In genomic region chr11:96261323-96261890, GRCm38 (mm10) we compare ENCODE assay signal across 7 mouse cellular contexts. TPM values are rescaled to one million over a fixed set of nuclear protein-coding genes. Genes with fewer than 3 reads are reported as not detected.
A peak's percentile ranks its signal among the peaks of the same experiment; 100 is the strongest.
DNase-seq lines count a peak whose midpoint lies in the region; ATAC-seq lines count a peak whose summit lies in the region.

No protein-coding gene starts in this region.

- peak overlapping the region; percentile 25; the same call in 1 of the 2 replicates for H3K4me2 ChIP-seq in neural tube, embryonic 11.5 days (ENCODE audit: low read depth)

- peak; percentile 47 to 61 for DNase-seq in layer of hippocampus, postnatal 10 days (ENCODE audit: low spot score in 2 of 2)
- no peak for DNase-seq in layer of hippocampus, adult 18-20 months (ENCODE audit: low spot score in 2 of 2)
- peak; percentile 81 for DNase-seq in R1 (ENCODE audit: low read depth, low spot score)
- DNase-seq in embryo, embryonic 9.5 days (ENCODE audit: extremely low spot score), result peak; percentile 88
- peak; percentile 96 for DNase-seq in kidney, postnatal 4 days
- DNase-seq in neural tube, embryonic 11.5 days (ENCODE audit: low spot score), result peak; percentile 90
- DNase-seq in layer of hippocampus, postnatal 14 days (ENCODE audit: low spot score in 2 of 2), result no peak

- H3K27ac ChIP-seq in neural tube, embryonic 11.5 days (ENCODE audit: low read depth, low read length), result no peak overlapping the region

- H3K9me3 ChIP-seq in neural tube, embryonic 11.5 days (ENCODE audit: control insufficient read depth, low read length), result no peaks in the 10 kb centered on the region

- WGBS in neural tube, embryonic 11.5 days, result 2% methylated on average over 24 of the region's 24 CpGs

- ATAC-seq in neural tube, embryonic 11.5 days (ENCODE audit: insufficient read depth, low FRiP score, low TSS enrichment), result no peak

- no peak overlapping the region for H3K4me3 ChIP-seq in neural tube, embryonic 11.5 days (ENCODE audit: low read depth, low read length)

- peaks cover 36% of the 10 kb centered on the region for H3K27me3 ChIP-seq in neural tube, embryonic 11.5 days (ENCODE audit: control insufficient read depth, insufficient read depth, low read length)

- no peaks in the 10 kb centered on the region for H3K36me3 ChIP-seq in neural tube, embryonic 11.5 days (ENCODE audit: control insufficient read depth, insufficient read depth, low read length)

- H3K4me1 ChIP-seq in neural tube, embryonic 11.5 days (ENCODE audit: control insufficient read depth, insufficient read depth, low read length), result peaks cover 47% of the 10 kb centered on the region

- no peak overlapping the region for H3K9ac ChIP-seq in neural tube, embryonic 11.5 days (ENCODE audit: low read length)

RNA-seq across cellular contexts. Expression of gene Hoxb9, which starts 9.8 kb away (rescaled TPM):
- total RNA-seq in layer of hippocampus, postnatal 10 days (2021), result not detected
- not detected for total RNA-seq in layer of hippocampus, adult 18-20 months (2021)
- polyA plus RNA-seq in neural tube, embryonic 11.5 days (2014; fragmentation: Nextera tagmentation; extraction: Ambion mirVana), result 60.7 and 67.9 TPM in 2 replicates
- not detected for total RNA-seq in layer of hippocampus, postnatal 14 days (2021)

RNA-seq across cellular contexts. Expression of gene Hoxb8, which starts 20.3 kb away (rescaled TPM):
- total RNA-seq in layer of hippocampus, postnatal 10 days (2021), result not detected
- total RNA-seq in layer of hippocampus, adult 18-20 months (2021), result not detected
- 27.9 and 28.2 TPM in 2 replicates for polyA plus RNA-seq in neural tube, embryonic 11.5 days (2014; fragmentation: Nextera tagmentation; extraction: Ambion mirVana)
- total RNA-seq in layer of hippocampus, postnatal 14 days (2021), result not detected

RNA-seq across cellular contexts. Expression of gene Hoxb7, which starts 25.0 kb away (rescaled TPM):
- not detected for total RNA-seq in layer of hippocampus, postnatal 10 days (2021)
- total RNA-seq in layer of hippocampus, adult 18-20 months (2021), result not detected
- polyA plus RNA-seq in neural tube, embryonic 11.5 days (2014; fragmentation: Nextera tagmentation; extraction: Ambion mirVana), result 65.5 and 65.9 TPM in 2 replicates
- total RNA-seq in layer of hippocampus, postnatal 14 days (2021), result not detected

RNA-seq across cellular contexts. Expression of gene Hoxb6, which starts 30.9 kb away (rescaled TPM):
- not detected for total RNA-seq in layer of hippocampus, postnatal 10 days (2021)
- not detected for total RNA-seq in layer of hippocampus, adult 18-20 months (2021)
- polyA plus RNA-seq in neural tube, embryonic 11.5 days (2014; fragmentation: Nextera tagmentation; extraction: Ambion mirVana), result 81.4 and 87.2 TPM in 2 replicates
- not detected for total RNA-seq in layer of hippocampus, postnatal 14 days (2021)

RNA-seq across cellular contexts. Expression of gene Hoxb5, which starts 41.7 kb away (rescaled TPM):
- total RNA-seq in layer of hippocampus, postnatal 10 days (2021), result not detected
- not detected for total RNA-seq in layer of hippocampus, adult 18-20 months (2021)
- polyA plus RNA-seq in neural tube, embryonic 11.5 days (2014; fragmentation: Nextera tagmentation; extraction: Ambion mirVana), result 49.0 and 49.1 TPM in 2 replicates
- not detected for total RNA-seq in layer of hippocampus, postnatal 14 days (2021)

Comparison
In these comparisons a context has a peak if more than half of its experiments do, and no peak if none do; other contexts are left out.
1. DNase-seq: peak in layer of hippocampus, postnatal 10 days (2 of 2), R1 (single experiment), embryo, embryonic 9.5 days (single experiment), kidney, postnatal 4 days (2 of 2) and neural tube, embryonic 11.5 days (single experiment); none in layer of hippocampus, adult 18-20 months (0 of 2) and layer of hippocampus, postnatal 14 days (0 of 2).